ENCODE assay signal across 12 mouse cellular contexts in the genomic region with DNA sequence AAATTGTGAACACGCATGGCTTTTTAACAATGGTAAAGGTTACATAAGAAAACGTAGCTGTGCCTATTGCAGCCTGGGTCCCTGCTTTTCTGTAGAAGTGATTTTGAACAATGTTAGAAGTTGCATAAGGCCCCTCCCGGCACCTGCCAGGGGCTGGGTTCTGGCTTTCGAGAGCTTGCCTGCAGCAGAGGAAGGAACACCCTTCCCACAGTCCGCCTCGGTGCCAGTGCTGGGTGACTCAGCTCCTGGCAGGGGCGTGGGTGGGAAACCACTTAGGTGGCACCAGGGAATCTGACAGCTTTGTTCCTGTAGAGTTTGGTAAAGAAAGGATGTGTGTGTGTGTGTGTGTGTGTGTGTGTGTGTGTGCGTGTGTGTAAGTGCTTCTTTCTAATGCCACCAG.
DNase-seq lines count a peak whose midpoint lies in the region; ATAC-seq and TF ChIP-seq lines count a peak whose summit lies in the region.
"Had no signal": no experiment of that assay in that cellular context is flagged by ENCODE, and none has a peak within 500 bp of the region (broad histone marks: within the 10 kb centered on the region; RNA-seq: fewer than 3 reads in every experiment).

No protein-coding gene starts in this region.

- no peaks in the 10 kb centered on the region for H3K4me1 ChIP-seq in lung, postnatal 0 days (ENCODE audit: insufficient read depth, low read depth, low read length)
- H3K4me1 ChIP-seq: limb, embryonic 15.5 days had no signal

- no peaks in the 10 kb centered on the region for H3K36me3 ChIP-seq in lung, postnatal 0 days (ENCODE audit: insufficient read depth, low read length)
- H3K36me3 ChIP-seq: limb, embryonic 15.5 days had no signal

- no peak overlapping the region for H3K27ac ChIP-seq in lung, postnatal 0 days (ENCODE audit: low read length)
- H3K27ac ChIP-seq: limb, embryonic 15.5 days had no signal

- no peak overlapping the region for H3K9ac ChIP-seq in lung, postnatal 0 days (replicated peaks; ENCODE audit: low read depth)
- H3K9ac ChIP-seq: limb, embryonic 15.5 days had no signal

- ATAC-seq in lung, postnatal 0 days: peak; percentile 79

- DNase-seq in adrenal gland, postnatal 14 days: peak; percentile 42
- DNase-seq in adrenal gland, postnatal 4 days (ENCODE audit: low spot score in 2 of 2): no peak
- DNase-seq in 416B (ENCODE audit: low read depth): peak; percentile 78
- DNase-seq in layer of hippocampus, adult 18-20 months (ENCODE audit: low spot score in 2 of 2): peak; percentile 88 to 92
- peak; percentile 64 for DNase-seq in lung, postnatal 0 days (ENCODE audit: low spot score)
- DNase-seq in urinary bladder, adult 2 months (ENCODE audit: low spot score): no peak
- no peak for DNase-seq in thymus, postnatal 10 days (ENCODE audit: low spot score in 2 of 2)
- DNase-seq in spleen, adult 12 weeks (ENCODE audit: low spot score): no peak
- DNase-seq: heart, postnatal 14 days; thymus, postnatal 14 days had no signal

- H3K4me2 ChIP-seq in lung, postnatal 0 days (replicated peaks; ENCODE audit: low read depth, low read length): no peak overlapping the region
- H3K4me2 ChIP-seq: limb, embryonic 15.5 days had no signal

- TF ChIP-seq CTCF in lung, postnatal 0 days (IDR thresholded peaks at IDR 0.05): no peak

- 59% methylated on average over 8 of the region's 8 CpGs for WGBS in lung, postnatal 0 days

- TF ChIP-seq EP300 in lung, postnatal 0 days (IDR thresholded peaks at IDR 0.05): no peak

- H3K4me3 ChIP-seq in lung, postnatal 0 days (ENCODE audit: low read depth, low read length): no peak overlapping the region
- H3K4me3 ChIP-seq: erythroblast, embryonic 14.5 days; limb, embryonic 15.5 days had no signal

- no peaks in the 10 kb centered on the region for H3K27me3 ChIP-seq in lung, postnatal 0 days (replicated peaks; ENCODE audit: insufficient read depth, low read length)
- H3K27me3 ChIP-seq: limb, embryonic 15.5 days had no signal

- no peaks in the 10 kb centered on the region for H3K9me3 ChIP-seq in lung, postnatal 0 days (ENCODE audit: low read length)
- H3K9me3 ChIP-seq: limb, embryonic 15.5 days had no signal

Comparison
In these comparisons a context has a peak if more than half of its experiments do, and no peak if none do; other contexts are left out.
1. DNase-seq: peak in adrenal gland, postnatal 14 days (single experiment), 416B (single experiment), layer of hippocampus, adult 18-20 months (2 of 2) and lung, postnatal 0 days (single experiment); none in adrenal gland, postnatal 4 days (0 of 2), urinary bladder, adult 2 months (single experiment), thymus, postnatal 10 days (0 of 2) and spleen, adult 12 weeks (single experiment).